Mouse (Mus musculus) spleen, adult 2 months (tissue): ENCODE measurements around the gene Cwc22. TPM values are rescaled to one million over a fixed set of nuclear protein-coding genes. Genes with fewer than 3 reads are reported as not detected.

Source experiments
- DNase-seq, 2 experiments: peaks; one replicate each; pipeline versions ENCODE4 v3.0.0 to v3.0.0-alpha.2; 2012 to 2021; ENCODE audit warnings: low spot score in 2 of 2, low read depth in 1 of 2
- H3K27ac ChIP-seq: fragments of 200-500 bp; 2 replicates; pipeline ENCODE4 v1.5.1; 2012; ENCODE audit warnings: low read length, inconsistent platforms; ENCODE audit not compliant: insufficient read depth
- H3K27me3 ChIP-seq: fragments of 200-500 bp; 2 replicates; pipeline ENCODE4 v1.6.1; 2012; ENCODE audit warnings: mild to moderate bottlenecking, moderate library complexity, low read length, inconsistent platforms; ENCODE audit not compliant: control insufficient read depth, insufficient read depth
- H3K36me3 ChIP-seq: fragments of 200-500 bp; 2 replicates; pipeline ENCODE4 v1.6.1; 2012; ENCODE audit warnings: mild to moderate bottlenecking, low read length, inconsistent platforms; ENCODE audit not compliant: control insufficient read depth, insufficient read depth
- H3K4me1 ChIP-seq: fragments of 200-500 bp; 2 replicates; pipeline ENCODE4 v1.6.1; 2011; ENCODE audit warnings: inconsistent platforms; ENCODE audit not compliant: control insufficient read depth, insufficient read depth, insufficient read length
- H3K4me3 ChIP-seq: fragments of 200-500 bp; 2 replicates; pipeline ENCODE4 v1.5.1; 2011; ENCODE audit warnings: mild to moderate bottlenecking, inconsistent platforms; ENCODE audit not compliant: insufficient read depth, insufficient read length; ENCODE audit errors: extremely low read depth
- CTCF ChIP-seq: fragments of 200-500 bp; IDR thresholded peaks from 2 replicates; pipeline ENCODE4 v1.5.1; 2011; ENCODE audit warnings: mild to moderate bottlenecking, inconsistent platforms; ENCODE audit not compliant: insufficient read depth, insufficient read length, insufficient replicate concordance; ENCODE audit errors: extremely low read depth
- POLR2A ChIP-seq: fragments of 200-500 bp; IDR thresholded peaks from 2 replicates; pipeline ENCODE4 v1.6.1; 2011; ENCODE audit warnings: low read depth, low read length, inconsistent platforms
- WGBS: fragments of 180-500 bp; shearing (Covaris S2); methylation state at CpG from one replicate; pipeline ENCODE4 v1.1.7; 2018; 5-methylcytosine and 5-hydroxymethylcytosine counted together
- polyA plus RNA-seq: library from polyadenylated mRNA; depleted of rRNA; stranded (reverse); fragments of >200 nt; gene quantifications from 2 replicates; pipeline ENCODE4 v1.2.3, GENCODE M21; 2012

Cwc22 gene
- polyA plus RNA-seq, 1 experiment, result 2.9 TPM

GRCm38 (mm10) chr2:77970556-77970955, 24.4 kb upstream of the Cwc22 start:
- Histone ChIP-seq H3K4me3 (no peak overlapping the region), H3K4me1 (no peaks in the 10 kb centered on the region), H3K36me3 (no peaks in the 10 kb centered on the region), H3K27ac (no peak overlapping the region), H3K27me3 (no peaks in the 10 kb centered on the region)
- TF ChIP-seq POLR2A (no peak), CTCF (no peak)
- 79% methylated on average over 3 of the region's 3 CpGs for WGBS
- DNase-seq, result no peak

- Histone ChIP-seq H3K36me3 (no peaks in the 10 kb centered on the region), H3K27ac (no peak overlapping the region), H3K27me3 (no peaks in the 10 kb centered on the region), H3K4me1 (no peaks in the 10 kb centered on the region), H3K4me3 (no peak overlapping the region)
- no peak for DNase-seq
- 93% methylated on average over 4 of the region's 4 CpGs for WGBS
- TF ChIP-seq POLR2A, result no peak
- no peak for TF ChIP-seq CTCF
These were observed 23.8 kb upstream of the Cwc22 start for GRCm38 (mm10) chr2:77969956-77970355.

GRCm38 (mm10) chr2:77962450-77963193, 16.4 kb upstream of the Cwc22 start:
- Histone ChIP-seq H3K36me3 (no peaks in the 10 kb centered on the region), H3K4me1 (no peaks in the 10 kb centered on the region), H3K4me3 (no peak overlapping the region), H3K27me3 (no peaks in the 10 kb centered on the region), H3K27ac (no peak overlapping the region)
- no peak for DNase-seq
- 89% methylated on average over 3 of the region's 3 CpGs for WGBS
- no peak for TF ChIP-seq POLR2A
- no peak for TF ChIP-seq CTCF

GRCm38 (mm10) chr2:77961256-77961655, 15.1 kb upstream of the Cwc22 start:
- Histone ChIP-seq H3K4me3 (no peak overlapping the region), H3K36me3 (no peaks in the 10 kb centered on the region), H3K4me1 (no peaks in the 10 kb centered on the region), H3K27ac (no peak overlapping the region), H3K27me3 (no peaks in the 10 kb centered on the region)
- WGBS, result 70% methylated on average over 1 of the region's 1 CpGs
- DNase-seq, result no peak
- TF ChIP-seq CTCF (no peak), POLR2A (no peak)

GRCm38 (mm10) chr2:77960711-77961110, 14.5 kb upstream of the Cwc22 start:
- no peak overlapping the region for H3K4me3 ChIP-seq
- H3K4me1 ChIP-seq, result no peaks in the 10 kb centered on the region
- no peaks in the 10 kb centered on the region for H3K27me3 ChIP-seq
- WGBS, result 80% methylated on average over 3 of the region's 3 CpGs
- TF ChIP-seq POLR2A (no peak), CTCF (no peak)
- DNase-seq, result no peak
- H3K27ac ChIP-seq, result no peak overlapping the region
- H3K36me3 ChIP-seq, result no peaks in the 10 kb centered on the region

GRCm38 (mm10) chr2:77959341-77959740, 13.2 kb upstream of the Cwc22 start:
- H3K4me3 ChIP-seq, result no peak overlapping the region
- no peak overlapping the region for H3K27ac ChIP-seq
- TF ChIP-seq CTCF (no peak), POLR2A (no peak)
- no peaks in the 10 kb centered on the region for H3K36me3 ChIP-seq
- H3K27me3 ChIP-seq, result no peaks in the 10 kb centered on the region
- H3K4me1 ChIP-seq, result no peaks in the 10 kb centered on the region
- WGBS, result 90% methylated on average over 1 of the region's 1 CpGs
- no peak for DNase-seq

- 89% methylated on average over 6 of the region's 6 CpGs for WGBS
- TF ChIP-seq POLR2A, result no peak
- no peak for TF ChIP-seq CTCF
- DNase-seq, result no peak
- no peaks in the 10 kb centered on the region for H3K27me3 ChIP-seq
- H3K4me1 ChIP-seq, result no peaks in the 10 kb centered on the region
- H3K27ac ChIP-seq, result no peak overlapping the region
- no peak overlapping the region for H3K4me3 ChIP-seq
- no peaks in the 10 kb centered on the region for H3K36me3 ChIP-seq
These were observed 5.3 kb upstream of the Cwc22 start for GRCm38 (mm10) chr2:77951415-77951913.
